Mouse (Mus musculus) cortical plate, adult 2 months (tissue): ENCODE measurements around the gene Stambp.

Experiments
- CTCF ChIP-seq: fragments of 200-500 bp; IDR thresholded peaks from 2 replicates; pipeline ENCODE4 v1.5.1; 2011; ENCODE audit warnings: mild to moderate bottlenecking, control low read depth, low read length; ENCODE audit not compliant: insufficient read depth; ENCODE audit errors: extremely low read depth
- POLR2A ChIP-seq: fragments of 200-500 bp; IDR thresholded peaks from 2 replicates; pipeline ENCODE4 v1.6.1; 2011; ENCODE audit warnings: mild to moderate bottlenecking, low read length, control low read depth; ENCODE audit not compliant: insufficient read depth; ENCODE audit errors: extremely low read depth

DNA sequence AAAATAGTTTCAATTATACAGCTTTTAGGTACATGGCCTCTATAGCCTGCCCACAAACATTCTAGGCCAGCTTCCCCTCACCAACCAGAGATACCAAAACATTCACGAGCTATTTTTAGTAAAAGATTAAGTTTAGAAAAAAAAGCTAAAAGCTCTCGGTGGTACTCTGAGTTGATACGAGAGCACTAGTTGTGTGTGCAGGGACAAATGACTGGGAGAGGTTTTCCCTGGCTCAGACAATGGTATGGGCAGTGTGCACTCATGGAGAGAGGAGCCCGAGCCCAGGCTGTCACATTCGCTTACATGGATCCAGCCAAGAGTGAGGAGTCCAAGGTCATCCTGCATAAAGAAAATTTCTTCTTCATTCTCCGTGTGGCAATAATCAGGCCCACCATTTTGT, 16.6 kb downstream of the Stambp start:
- TF ChIP-seq POLR2A (no peak), CTCF (no peak)
